Mouse (Mus musculus) cortical plate, adult 2 months (tissue): ENCODE results near the gene Apbb2.

Source experiments
- CTCF ChIP-seq: fragments of 200-500 bp; IDR thresholded peaks from 2 replicates; pipeline ENCODE4 v1.5.1; 2011; ENCODE audit warnings: mild to moderate bottlenecking, control low read depth, low read length; ENCODE audit not compliant: insufficient read depth; ENCODE audit errors: extremely low read depth
- POLR2A ChIP-seq: fragments of 200-500 bp; IDR thresholded peaks from 2 replicates; pipeline ENCODE4 v1.6.1; 2011; ENCODE audit warnings: mild to moderate bottlenecking, low read length, control low read depth; ENCODE audit not compliant: insufficient read depth; ENCODE audit errors: extremely low read depth

- TF ChIP-seq CTCF: no peak
- TF ChIP-seq POLR2A: no peak
Measured at GRCm38 (mm10) chr5:66473599-66473998, 145.0 kb downstream of the Apbb2 start.
